Mouse (Mus musculus) kidney, postnatal 4 days (tissue): ENCODE measurements around the gene Sptbn1.
A peak's percentile ranks its signal among the peaks of the same experiment; 100 is the strongest.

Experiments
- DNase-seq, 2 experiments: peaks; one replicate each; pipeline ENCODE4 v3.0.0; 2021; ENCODE audit warnings: mixed read lengths in 2 of 2

The Sptbn1 gene

DNA sequence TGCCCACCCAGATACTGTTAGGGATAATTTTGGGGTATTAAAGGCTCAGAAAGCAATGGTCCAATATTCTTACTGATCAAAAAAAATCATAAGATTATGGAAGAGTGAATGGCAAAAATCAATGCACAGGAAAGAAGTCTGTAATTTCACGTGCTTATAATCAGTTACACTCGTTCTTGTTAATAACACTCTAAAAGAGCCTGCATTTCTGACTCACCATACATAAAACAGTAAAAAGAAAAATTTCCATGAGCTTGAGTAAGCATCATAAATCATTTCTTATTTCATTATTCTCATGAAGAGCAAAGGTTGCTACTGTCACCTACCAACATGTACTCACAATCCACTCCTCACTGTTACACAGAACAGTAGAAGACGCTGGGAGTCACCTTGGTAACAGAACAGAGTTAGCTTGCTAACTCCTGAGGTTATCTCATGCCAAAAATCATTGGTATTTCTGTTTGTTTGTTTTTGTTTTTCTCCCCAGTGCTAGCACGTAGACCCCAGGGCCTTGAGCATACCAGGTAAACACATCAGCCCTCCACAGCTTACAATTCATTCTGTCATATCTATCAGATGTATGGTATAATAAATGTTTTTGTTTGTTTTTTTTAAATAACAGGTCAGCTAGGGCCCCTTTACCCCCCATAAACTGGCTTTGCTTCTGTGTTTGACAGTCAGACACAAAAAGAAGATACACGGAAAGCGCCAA, 57.7 kb downstream of the Sptbn1 start:
- DNase-seq = no peak

DNA sequence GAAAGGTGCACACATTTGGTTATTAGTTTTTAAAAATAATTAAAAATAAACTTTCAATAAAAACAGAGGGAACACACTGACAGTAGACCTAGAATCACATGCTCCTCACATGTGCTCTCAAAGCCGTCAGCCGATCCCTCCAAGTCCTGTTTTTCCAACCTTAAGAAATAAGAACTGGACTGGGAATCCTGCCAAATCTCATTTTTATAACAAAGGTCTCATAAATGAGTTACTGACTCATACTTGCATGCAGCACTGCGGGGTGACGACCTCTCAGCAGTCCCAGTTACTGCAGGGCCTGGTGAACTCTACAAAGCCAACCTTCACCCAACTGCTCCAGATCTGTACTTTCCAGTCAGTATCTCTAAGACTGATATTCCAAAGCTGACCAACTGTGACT, 58.5 kb downstream of the Sptbn1 start:
- DNase-seq = peak; percentile 59 to 72

DNA sequence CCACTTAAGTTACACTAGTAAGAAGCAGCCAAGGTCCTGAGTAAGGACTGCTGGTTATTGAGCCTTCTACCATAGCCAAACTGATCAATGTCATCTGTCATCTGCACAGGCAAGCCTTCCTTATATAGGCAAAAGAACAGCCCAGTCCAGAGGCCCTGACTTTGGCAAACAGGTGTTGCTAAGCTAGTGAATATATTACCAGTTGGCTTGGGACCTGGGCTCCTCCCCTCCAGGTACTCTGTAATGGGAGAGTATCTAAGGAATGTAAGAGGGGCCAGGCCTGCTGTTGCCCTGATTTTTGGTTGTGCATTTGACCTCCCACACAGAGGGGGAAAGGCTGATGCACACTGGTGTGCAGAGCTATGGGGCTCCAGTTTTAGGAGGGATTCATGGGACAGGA, 63.6 kb downstream of the Sptbn1 start:
- peak in 1 of 2 experiments; percentile 41 for DNase-seq

DNA sequence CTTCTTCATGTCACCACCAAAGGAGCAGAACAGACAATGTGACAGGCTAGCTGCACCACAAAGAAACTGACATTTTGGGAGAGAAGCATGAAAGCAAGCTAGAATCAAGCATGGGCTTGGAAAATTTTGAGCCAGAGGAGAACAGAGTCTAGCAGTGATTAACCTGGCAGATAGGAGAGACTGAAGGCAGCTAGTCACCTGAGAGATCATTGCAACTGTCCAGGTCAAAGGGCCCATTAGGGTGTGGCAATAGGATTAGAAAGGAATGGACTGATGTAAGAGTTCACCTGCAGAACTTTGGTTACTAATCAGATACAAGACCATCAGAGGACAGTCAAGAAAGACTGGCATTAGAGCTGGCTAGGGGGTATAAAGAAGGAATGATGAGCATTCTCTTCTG, 67.6 kb downstream of the Sptbn1 start:
- DNase-seq = no peak

DNA sequence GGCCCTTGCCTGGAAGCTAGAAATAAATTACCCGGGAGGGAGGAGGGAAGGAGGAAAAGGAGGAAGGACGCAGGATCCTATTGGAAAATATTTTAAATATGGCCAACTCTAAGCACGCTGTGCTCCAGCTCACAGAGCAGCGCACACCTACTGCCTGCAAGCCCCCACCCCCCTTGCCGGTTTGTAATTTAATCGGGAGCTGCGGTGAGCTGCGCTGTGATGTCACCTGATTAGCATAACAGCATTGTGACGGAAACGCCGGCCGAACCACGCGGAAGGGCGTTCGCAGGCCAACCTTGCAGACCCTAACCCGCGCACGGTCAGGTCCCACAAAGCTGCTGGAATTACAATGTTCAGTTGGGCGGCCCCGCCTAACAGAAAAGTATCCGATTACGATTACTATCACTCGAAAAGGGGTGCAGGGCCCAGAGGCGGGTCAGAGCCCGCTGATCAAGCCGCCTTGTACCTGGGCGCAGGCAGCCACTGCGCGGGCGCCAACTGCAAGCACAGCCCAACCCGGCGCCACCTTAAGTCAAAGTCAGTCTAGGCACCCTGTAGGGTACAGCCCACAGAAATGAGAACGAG, 69.8 kb downstream of the Sptbn1 start:
- peak; percentile 79 to 87 for DNase-seq

DNA sequence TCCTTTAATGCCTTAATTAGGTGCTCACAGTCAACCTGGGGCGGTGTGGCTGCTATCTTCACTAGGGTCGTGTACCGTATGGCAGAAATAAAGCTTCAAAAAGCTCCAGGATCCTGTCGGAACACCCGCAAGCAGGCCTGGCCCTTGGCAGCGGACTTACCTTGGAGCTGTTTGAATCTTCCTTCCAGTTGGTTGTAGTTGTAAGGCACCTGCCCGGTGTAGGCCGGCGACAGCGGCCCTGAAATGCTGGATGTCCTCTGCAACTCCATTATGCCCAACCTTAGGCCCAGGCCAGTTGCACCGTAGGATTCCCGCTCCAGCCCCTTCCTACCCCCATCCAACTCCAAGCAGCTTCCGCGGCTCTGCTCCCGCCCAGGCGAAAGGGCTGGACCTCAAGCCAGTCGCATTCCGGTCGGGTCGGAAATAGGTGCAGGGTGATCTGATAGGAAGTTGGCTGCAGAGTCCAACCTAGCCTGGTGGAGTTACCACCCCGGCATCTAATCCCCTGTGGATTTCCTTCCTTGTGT, 70.3 kb downstream of the Sptbn1 start:
- peak; percentile 76 to 86 for DNase-seq

DNA sequence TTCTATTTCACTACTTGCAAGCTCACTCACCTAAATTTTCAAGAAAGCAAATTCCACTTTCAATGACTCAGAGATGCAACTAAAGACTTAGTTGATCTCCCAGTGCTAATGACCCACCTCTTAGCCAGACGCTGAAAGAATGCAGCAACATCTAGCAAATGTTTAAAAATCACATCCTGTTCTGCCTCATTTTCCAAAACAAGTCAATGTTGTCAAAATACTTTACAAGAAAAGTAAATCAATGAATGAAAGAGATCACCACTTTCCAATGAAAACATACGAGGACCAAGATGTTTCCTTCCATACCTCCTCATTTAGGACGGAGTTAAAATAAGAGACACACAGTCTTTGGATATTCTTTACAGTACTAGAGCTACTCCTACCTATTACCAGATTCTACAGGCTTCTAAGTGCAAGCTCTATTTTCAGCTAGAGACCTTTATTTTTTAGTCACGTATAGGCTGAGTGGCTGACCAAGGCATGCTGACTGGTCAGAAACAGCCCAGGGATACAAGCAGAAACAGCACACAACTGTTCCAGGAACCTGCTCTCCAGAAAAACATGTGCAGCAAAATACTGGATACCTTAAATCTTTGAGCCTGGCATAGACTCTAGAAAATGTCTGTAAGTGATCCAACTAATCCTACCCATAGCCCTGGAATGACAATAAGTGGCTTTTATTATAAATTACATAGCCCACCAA, 71.5 kb downstream of the Sptbn1 start:
- no peak for DNase-seq

DNA sequence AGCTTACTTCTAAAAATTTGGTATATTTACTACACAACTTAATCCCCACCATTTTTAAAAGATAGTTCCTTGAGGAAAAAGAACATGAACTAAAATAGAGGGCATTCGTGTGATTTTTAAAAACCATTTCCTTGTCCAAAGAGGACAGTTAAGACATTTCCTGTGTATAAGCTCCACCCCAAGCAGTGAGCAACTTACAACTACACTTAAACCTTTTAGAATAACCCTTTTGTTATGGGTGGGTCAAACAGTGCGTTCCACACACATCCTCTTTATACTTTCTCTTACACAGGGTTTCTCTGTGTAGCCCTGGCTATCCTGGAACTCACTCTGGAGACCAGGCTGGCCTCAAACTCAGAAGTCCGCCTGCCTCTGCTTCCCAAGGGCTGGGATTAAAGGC, 72.2 kb downstream of the Sptbn1 start:
- no peak for DNase-seq

DNA sequence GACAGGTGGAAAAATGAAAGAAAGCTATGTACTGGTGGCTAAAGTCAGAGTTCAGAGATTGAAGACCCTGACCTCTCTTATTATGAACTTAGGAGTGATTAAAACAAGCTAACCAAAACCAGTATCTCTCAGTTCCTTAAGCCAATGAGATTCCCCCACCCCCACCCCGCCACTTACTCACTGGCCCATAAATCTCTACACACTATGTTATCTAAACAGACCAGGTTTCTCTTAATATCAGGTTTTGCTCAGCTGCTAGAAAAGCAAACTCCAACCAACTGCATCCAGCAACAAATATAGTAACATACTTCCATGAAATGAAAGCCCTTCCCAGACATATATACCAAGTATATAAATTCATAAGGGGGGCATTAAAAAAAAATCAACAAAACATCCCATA, 73.2 kb downstream of the Sptbn1 start:
- DNase-seq = no peak

DNA sequence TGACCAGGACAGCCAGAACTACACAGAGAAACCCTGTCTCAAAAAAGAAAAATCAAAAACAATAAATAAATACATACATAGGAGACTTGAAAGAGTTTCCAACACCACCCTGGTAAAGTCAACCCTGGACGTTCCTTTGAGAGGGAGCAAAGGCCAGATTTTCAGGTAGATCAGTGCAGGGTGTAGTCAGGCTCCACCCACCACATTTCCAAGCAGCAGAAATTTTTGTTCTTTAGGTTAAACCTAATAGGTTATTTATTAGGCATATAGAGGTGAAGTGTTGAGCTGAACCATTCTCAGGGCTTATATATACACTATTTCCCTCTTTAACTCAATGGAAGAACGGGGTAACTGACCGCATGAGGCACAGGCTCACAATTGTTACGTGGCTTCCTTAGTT, 77.0 kb downstream of the Sptbn1 start:
- no peak for DNase-seq

DNA sequence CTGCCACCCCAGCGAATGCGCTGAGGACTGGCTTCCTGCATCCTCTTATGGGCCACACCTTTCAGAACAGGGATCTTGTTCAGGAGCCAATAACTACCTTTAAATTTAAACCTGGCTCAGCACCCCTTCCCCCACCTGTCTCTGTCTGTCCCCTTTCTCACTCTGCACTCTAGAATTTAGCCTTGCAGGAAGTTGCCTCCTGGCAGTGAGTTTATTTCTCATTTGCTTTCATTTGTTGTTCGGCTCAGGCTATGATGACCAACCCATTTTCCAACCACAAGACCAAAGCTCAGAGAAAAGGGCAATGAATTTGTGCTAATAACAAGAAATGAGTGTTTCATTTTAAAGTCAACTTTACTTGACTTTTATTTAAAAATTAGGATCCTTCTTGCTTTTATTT, 77.9 kb downstream of the Sptbn1 start:
- DNase-seq = no peak

DNA sequence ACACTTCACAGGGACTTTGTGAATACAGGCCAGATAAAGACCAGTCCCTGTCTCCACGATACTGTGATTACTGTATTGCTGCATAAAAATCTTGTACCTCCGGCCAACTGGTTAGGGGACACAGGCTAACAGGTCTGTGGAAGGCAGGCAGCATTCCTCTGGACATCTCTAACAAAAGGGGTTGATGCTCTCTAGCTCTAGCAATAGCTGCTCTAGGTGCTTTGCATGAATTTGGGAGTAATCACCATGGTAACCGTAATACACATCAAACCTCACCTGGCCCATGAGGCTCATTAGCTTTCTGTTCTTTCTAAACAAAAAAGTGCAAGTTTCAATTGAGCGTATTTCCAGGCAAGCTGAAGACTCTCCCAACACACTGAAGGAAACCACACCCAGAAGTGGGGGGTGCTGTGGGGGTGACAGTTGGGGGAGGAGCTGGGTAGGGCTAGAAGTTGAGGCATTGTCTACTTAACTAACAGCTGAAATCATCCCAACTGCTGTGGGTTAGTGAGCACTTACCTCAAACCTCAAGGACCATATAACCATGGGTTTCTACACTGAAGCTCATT, 81.0 kb downstream of the Sptbn1 start:
- DNase-seq = no peak

DNA sequence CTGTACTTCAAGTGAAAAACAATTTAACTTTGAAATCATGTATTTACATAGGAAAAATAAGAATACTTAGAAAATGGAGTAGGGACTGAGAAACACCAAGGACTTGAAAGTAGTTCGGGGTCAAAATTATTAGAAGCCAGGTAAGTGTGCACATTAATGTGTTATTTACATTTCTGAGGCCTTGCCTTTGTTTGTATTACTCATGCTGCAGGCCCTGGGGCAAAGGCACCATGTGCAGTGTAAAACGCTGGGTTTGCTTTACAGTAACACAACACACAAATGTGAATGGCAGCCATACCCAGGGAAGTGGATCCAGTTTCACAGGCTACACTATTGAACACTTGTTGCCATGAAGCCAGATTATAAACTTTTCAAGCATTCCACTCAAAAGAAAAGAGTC, 83.4 kb downstream of the Sptbn1 start:
- DNase-seq = no peak

DNA sequence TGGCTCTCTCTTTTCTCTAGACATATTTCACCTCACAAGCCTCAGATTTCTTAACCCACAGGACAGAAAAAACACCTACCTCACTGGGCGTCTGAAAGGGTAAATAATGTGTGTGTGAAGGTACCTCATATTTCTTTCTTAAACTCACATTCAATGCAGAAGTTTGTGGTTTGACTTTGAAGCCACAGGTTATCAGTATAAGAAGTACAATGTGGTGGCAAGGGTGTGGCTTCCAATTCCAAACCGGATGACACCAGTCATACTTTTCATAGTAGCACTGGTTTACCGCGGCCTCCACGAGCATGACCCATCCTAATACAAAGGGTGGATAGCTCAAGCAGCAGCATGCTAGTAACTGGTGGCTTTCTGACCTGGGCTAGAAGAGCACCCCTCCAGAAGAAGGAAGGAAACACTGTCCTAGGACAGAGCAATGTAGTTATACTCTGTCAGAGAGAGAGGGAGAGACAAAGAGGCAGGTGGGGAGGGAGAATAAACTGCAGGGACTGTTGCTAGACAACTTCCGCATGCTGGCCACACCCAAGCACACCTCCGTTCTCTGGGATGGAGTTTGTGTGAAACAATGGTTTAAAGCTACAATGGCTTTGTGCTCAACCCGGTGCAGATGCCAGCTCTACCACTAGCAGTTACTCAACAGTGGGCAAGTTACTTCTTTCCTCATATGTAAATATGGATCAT, 85.1 kb downstream of the Sptbn1 start:
- no peak for DNase-seq

DNA sequence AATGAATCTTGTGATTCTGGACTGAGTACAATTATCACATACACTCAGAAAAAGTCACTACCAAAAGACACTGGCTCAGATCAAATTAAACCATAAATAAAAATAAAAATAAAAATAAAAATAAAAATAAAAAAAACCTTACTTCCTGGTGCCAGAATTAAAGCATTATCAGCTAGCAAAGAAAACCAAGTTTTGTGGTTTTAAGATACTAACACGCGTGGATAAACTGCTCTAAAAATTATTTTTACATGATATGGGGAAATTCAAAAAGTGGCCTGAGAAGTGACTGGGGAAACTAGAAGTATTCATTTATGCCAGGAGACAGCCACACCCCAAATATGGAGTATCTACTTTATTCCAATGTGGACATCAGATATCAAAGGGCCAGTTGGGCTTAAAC, 89.8 kb downstream of the Sptbn1 start:
- DNase-seq = no peak

DNA sequence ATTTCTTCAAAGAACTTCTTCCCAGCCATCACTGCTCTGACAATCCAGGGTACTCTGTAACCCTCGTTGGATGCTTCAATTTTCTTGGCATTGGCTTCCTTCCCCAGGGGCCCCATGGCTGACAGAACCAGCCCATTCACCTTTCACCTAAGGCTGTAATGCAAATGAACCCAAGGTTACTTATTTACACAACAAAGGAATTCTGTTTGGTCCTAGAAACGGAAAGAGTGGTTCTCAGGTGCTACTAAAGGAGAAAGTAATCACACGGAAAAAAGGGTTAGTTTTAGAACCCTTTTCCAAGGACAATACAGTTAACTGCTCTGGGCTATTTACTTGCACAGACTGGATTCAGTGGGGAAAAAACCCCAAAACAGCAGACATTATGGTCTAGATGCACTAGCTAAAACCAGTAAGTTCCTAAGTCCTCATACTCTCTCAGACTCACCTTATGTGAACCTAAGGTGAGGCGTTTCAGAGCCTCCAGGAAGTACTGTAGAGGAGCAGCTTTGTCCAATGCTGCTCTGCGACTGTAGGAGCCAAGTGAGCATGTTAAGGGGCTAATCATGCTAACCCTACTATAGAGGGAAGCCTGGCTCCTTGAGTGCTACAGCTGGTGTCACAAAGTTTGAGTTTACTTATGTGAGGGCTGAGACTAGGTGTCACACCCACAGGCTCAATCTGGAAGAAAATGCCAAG, 90.7 kb downstream of the Sptbn1 start:
- DNase-seq = no peak

DNA sequence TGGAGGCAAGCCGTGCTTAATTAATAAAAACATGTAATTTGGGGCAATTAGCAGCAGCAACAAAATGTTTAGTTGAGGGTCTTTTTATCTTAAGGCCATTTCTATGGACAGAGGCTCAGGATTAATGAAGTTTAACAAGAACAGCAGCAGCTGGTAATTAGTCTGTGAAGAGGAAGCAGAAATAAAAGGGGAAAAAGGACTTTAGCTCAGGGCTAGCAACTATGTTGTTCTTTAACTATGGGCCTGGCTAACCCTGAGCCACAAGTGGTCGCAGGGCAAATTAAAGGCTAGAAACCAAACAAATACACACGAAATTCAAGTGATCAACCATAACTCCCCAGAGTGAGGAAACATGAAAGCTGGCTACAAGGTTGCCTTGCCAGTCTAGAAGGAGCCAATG, 91.9 kb downstream of the Sptbn1 start:
- DNase-seq = no peak

DNA sequence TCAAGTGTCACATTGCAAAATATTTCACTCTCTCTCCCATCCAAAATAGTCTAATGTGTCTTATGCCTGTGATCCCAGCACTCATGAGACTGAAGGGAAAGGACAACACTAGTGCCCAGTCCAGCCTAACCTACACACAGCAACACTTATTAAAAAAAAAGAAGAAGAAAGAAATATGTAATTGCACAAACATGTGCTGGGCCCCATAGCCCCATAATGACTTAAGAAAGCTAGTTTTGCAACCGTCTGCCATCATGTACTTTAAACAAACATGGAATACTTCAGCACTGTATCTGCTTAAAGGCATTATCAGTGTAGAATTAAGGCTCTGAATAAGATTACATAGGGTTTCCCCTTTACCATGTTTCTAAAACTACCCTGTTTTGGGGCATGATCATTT, 92.4 kb downstream of the Sptbn1 start:
- DNase-seq = no peak

DNA sequence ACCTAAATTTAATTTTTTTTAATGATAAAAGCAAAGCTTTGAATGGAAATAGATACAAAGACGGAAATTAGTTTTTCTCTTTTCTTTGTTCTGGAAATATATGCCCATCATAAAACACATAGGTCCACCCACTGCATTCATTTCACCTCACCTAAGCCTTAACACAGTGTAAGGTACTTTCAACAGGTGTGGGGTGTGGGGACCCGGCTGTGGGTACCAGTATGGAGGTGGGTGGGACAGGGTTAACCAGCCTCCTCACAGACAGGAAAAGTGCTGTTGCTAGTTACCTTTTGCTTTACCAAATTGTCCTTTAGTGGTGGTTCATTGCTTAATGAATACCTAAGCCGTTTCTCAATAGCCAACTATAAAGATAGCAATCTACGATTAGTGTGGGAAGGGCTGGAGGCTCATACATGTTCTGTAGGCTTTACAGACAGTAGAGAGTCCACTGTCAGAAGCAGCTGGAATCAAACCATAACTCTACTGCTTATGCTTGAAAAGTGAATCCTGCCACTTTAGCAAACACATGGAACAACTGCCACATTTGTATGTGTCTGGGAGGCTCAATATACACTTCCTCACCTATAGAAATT, 96.3 kb downstream of the Sptbn1 start:
- DNase-seq = no peak

DNA sequence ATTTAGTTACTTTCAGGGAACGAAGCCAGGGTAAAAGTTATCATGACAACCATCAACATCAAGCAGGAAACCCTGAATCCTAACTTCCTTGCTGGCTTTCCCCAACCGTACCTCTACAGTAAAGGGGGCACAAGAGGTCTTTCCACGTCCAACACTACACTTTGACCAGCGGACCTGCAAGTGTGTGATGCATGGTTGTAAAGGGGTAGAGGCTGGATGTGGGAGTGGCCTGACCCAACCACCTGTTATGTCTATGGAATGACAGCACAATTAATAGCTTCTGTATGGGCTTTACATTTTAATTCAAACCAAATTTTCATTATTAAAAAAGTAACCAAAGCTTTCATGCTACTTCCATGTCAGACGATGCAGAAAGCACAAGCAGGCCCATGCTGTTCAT, 96.8 kb downstream of the Sptbn1 start:
- no peak for DNase-seq

DNA sequence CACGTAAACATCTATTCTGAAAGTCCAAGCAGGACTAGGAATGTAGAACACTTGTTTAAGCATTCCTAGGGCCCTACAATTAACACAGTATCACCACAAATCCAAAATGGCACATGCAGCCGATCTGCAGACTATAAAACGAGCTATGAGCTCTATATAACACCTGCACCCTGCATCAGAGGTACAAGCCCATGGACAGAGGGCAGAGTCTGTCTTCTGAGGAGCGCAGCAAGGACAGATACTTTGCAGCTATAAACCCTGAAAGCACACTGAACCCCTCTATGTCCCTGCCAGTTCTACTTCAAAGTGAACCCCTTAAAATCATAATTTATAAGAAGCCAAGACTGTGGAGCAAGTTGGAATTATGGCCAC, 101.4 kb downstream of the Sptbn1 start:
- no peak for DNase-seq
